Mouse (Mus musculus): Measurements from ENCODE around the gene Syt6.

The Syt6 gene

GRCm38 (mm10) chr3:103575156-103575892 is at the start of gene Syt6:
Gene Syt6 (plus strand): TSS chr3:103575231.
- DNase-seq (ENCODE audit: low spot score) = no peak

- no peak for DNase-seq (ENCODE audit: low spot score)
Measured at GRCm38 (mm10) chr3:103526201-103526704, 48.8 kb upstream of the Syt6 start.

GRCm38 (mm10) chr3:103526864-103527263 is 48.2 kb upstream of the Syt6 start:
- no peak for DNase-seq (ENCODE audit: low spot score)

- DNase-seq (ENCODE audit: low spot score) = no peak
Measured at GRCm38 (mm10) chr3:103534036-103534435, 41.0 kb upstream of the Syt6 start.

- no peak for DNase-seq (ENCODE audit: low spot score)
Measured at GRCm38 (mm10) chr3:103535207-103535606, 39.8 kb upstream of the Syt6 start.

GRCm38 (mm10) chr3:103539148-103539547 is 35.9 kb upstream of the Syt6 start:
- peak; percentile 7 for DNase-seq (ENCODE audit: low spot score)

- no peak for DNase-seq (ENCODE audit: low spot score)
Measured at GRCm38 (mm10) chr3:103546166-103546565, 28.9 kb upstream of the Syt6 start.

- no peak for DNase-seq (ENCODE audit: low spot score)
Measured at GRCm38 (mm10) chr3:103546626-103547025, 28.4 kb upstream of the Syt6 start.

- DNase-seq (ENCODE audit: low spot score) = no peak
Measured at GRCm38 (mm10) chr3:103550236-103550635, 24.8 kb upstream of the Syt6 start.

GRCm38 (mm10) chr3:103567226-103567625 is 7.8 kb upstream of the Syt6 start:
- no peak for DNase-seq (ENCODE audit: low spot score)

- DNase-seq (ENCODE audit: low spot score) = no peak
Measured at GRCm38 (mm10) chr3:103572526-103572925, 2.5 kb upstream of the Syt6 start.

- DNase-seq (ENCODE audit: low spot score) = no peak
Measured at GRCm38 (mm10) chr3:103573106-103573790, 1.8 kb upstream of the Syt6 start.

GRCm38 (mm10) chr3:103573791-103574166 is 1.3 kb upstream of the Syt6 start:
- peak; percentile 82 for DNase-seq (ENCODE audit: low spot score)

- DNase-seq (ENCODE audit: low spot score) = no peak
Measured at GRCm38 (mm10) chr3:103574566-103575155, 370 bp upstream of the Syt6 start.

- no peak for DNase-seq (ENCODE audit: low spot score)
Measured at GRCm38 (mm10) chr3:103575893-103576641, 1.0 kb downstream of the Syt6 start.

GRCm38 (mm10) chr3:103587136-103587535 is 12.1 kb downstream of the Syt6 start:
- no peak for DNase-seq (ENCODE audit: low spot score)

- DNase-seq (ENCODE audit: low spot score) = no peak
Measured at GRCm38 (mm10) chr3:103587672-103588071, 12.6 kb downstream of the Syt6 start.

GRCm38 (mm10) chr3:103589636-103590035 is 14.6 kb downstream of the Syt6 start:
- DNase-seq (ENCODE audit: low spot score) = no peak

- no peak for DNase-seq (ENCODE audit: low spot score)
Measured at GRCm38 (mm10) chr3:103592636-103593035, 17.6 kb downstream of the Syt6 start.

GRCm38 (mm10) chr3:103593631-103594030 is 18.6 kb downstream of the Syt6 start:
- DNase-seq (ENCODE audit: low spot score) = no peak

GRCm38 (mm10) chr3:103595271-103595810 is 20.3 kb downstream of the Syt6 start:
- no peak for DNase-seq (ENCODE audit: low spot score)

- DNase-seq (ENCODE audit: low spot score) = no peak
Measured at GRCm38 (mm10) chr3:103597586-103597985, 22.6 kb downstream of the Syt6 start.
